Mouse (Mus musculus) liver, postnatal 0 days (tissue): Measurements from ENCODE around the gene Lce1f. TPM values are rescaled to one million over a fixed set of nuclear protein-coding genes. Genes with fewer than 3 reads are reported as not detected.

Experiments used
- ATAC-seq: fragments of 200-750 bp; cut with Nextera tagmentation; 2 replicates; pipeline ENCODE4 v1.8.0; 2017; ENCODE audit warnings: mild to moderate bottlenecking, moderate library complexity
- DNase-seq: peaks from one replicate; pipeline ENCODE4 v3.0.0-alpha.2; 2016
- H3K27ac ChIP-seq: fragments of 300-500 bp; sonication (generic); 2 replicates; pipeline ENCODE4 v1.5.1; 2014; ENCODE audit warnings: antibody characterized with exemption, moderate library complexity, mild to moderate bottlenecking, low read depth
- H3K27me3 ChIP-seq: fragments of 300-500 bp; sonication (generic); 2 replicates; pipeline ENCODE4 v1.6.1; 2014; ENCODE audit warnings: low read length, control low read depth, mixed read lengths; ENCODE audit not compliant: insufficient read depth
- H3K36me3 ChIP-seq: fragments of 300-500 bp; sonication (generic); replicated peaks from 2 replicates; pipeline ENCODE4 v1.6.1; 2014; ENCODE audit warnings: mild to moderate bottlenecking, control low read depth, low read length, moderate library complexity, mixed read lengths; ENCODE audit not compliant: insufficient read depth
- H3K4me1 ChIP-seq: fragments of 300-500 bp; sonication (generic); 2 replicates; pipeline ENCODE4 v1.6.1; 2014; ENCODE audit warnings: antibody characterized with exemption, mild to moderate bottlenecking, control low read depth; ENCODE audit not compliant: insufficient read depth
- H3K4me2 ChIP-seq: fragments of 300-500 bp; sonication (generic); 2 replicates; pipeline ENCODE4 v1.6.1; 2014; ENCODE audit warnings: low read depth, mild to moderate bottlenecking, low read length, moderate library complexity, mixed read lengths
- H3K4me3 ChIP-seq: fragments of 300-500 bp; sonication (generic); 2 replicates; pipeline ENCODE4 v1.5.1; 2014; ENCODE audit warnings: low read depth, low read length
- H3K9ac ChIP-seq: fragments of 300-500 bp; sonication (generic); replicated peaks from 2 replicates; pipeline ENCODE4 v1.6.1; 2014; ENCODE audit warnings: mild to moderate bottlenecking, moderate library complexity
- H3K9me3 ChIP-seq: fragments of 300-500 bp; sonication (generic); 2 replicates; pipeline ENCODE4 v1.6.1; 2016; ENCODE audit warnings: mild to moderate bottlenecking, control low read depth, low read length, mixed read lengths
- CTCF ChIP-seq: sonication (generic); IDR thresholded peaks from 2 replicates; pipeline ENCODE4 v1.5.1; 2016; ENCODE audit warnings: antibody characterized with exemption, low read depth
- EP300 ChIP-seq: IDR thresholded peaks from 2 replicates; pipeline ENCODE4 v1.6.1; 2016; ENCODE audit warnings: antibody characterized with exemption, low read depth, mild to moderate bottlenecking
- WGBS: fragments of 180-500 bp; shearing (Covaris S2); extraction: QIAGEN DNeasy Blood & Tissue Kit; methylation state at CpG from one replicate; pipeline ENCODE4 v1.1.7; 2014; ENCODE audit not compliant: insufficient replicate concordance; 5-methylcytosine and 5-hydroxymethylcytosine counted together
- polyA plus RNA-seq: library from polyadenylated mRNA; unstranded; fragments of >200 nt; fragmentation: Nextera tagmentation; extraction: Ambion mirVana; gene quantifications from 2 replicates; pipeline ENCODE4 v1.2.1, GENCODE M21; 2015

Gene Lce1f
- polyA plus RNA-seq: not detected in 2 replicates

DNA sequence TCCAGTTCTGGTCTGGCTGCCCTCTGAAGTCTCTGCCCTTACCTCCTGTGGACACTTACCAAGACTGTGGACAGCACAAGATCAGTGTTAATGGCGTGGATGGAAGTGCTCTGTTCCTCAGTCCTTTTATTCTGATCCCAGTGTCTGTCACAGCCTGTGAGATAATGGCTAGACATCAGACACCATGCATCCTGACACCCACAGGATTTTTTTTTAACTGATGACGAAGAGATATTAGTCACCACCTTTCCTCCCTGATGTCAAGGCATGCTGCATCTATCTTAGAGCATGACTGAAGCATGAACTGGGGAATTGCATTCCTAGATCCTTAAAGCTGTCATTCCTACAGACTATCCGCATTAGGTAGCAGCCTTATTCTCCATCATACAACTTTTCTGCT is at the start of gene Lce1f:
Gene Lce1f, minus strand, starts transcription at position 101 of the 400 bp plus-strand sequence.
- Histone ChIP-seq H3K36me3 (no peaks in the 10 kb centered on the region), H3K9ac (no peak within 1 kb of the TSS), H3K9me3 (no peaks in the 10 kb centered on the region), H3K4me2 (no peak within 1 kb of the TSS), H3K27me3 (no peaks in the 10 kb centered on the region), H3K4me1 (no peaks in the 10 kb centered on the region), H3K4me3 (no peak within 1 kb of the TSS), H3K27ac (no peak within 1 kb of the TSS)
- ATAC-seq: no peak
- TF ChIP-seq EP300 (no peak), CTCF (no peak)
- 60% methylated on average over 3 of the region's 3 CpGs for WGBS
- no peak for DNase-seq

DNA sequence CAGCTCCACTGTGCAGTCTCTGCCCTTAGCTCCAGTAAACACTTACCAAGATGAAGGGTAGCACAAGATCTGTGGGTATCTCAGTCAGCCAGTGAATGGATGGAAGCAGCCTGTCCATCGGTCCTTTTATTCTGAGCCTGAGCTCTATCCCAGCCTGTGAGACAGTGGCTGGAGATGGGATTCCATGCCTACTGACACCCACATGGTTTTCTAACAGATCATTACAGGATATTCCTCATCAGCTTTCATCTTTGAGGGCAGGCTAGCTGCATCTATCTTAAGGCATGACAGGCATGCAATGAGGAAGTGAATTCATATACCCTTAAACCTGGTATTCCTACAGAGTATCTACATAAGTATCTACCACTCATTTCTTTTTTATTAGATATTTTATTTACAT is 44.8 kb upstream of the Lce1f start, which contains the start of gene Lce1h:
Gene Lce1h, minus strand, starts transcription at position 101 of the 400 bp plus-strand sequence.
- Histone ChIP-seq H3K4me1 (no peaks in the 10 kb centered on the region), H3K27ac (no peak within 1 kb of the TSS), H3K9ac (no peak within 1 kb of the TSS), H3K4me3 (no peak within 1 kb of the TSS), H3K9me3 (no peaks in the 10 kb centered on the region), H3K4me2 (no peak within 1 kb of the TSS), H3K27me3 (no peaks in the 10 kb centered on the region), H3K36me3 (no peaks in the 10 kb centered on the region)
- TF ChIP-seq CTCF (no peak), EP300 (no peak)
- DNase-seq: no peak
- ATAC-seq: no peak
- WGBS: 75% methylated on average over 1 of the region's 1 CpGs

DNA sequence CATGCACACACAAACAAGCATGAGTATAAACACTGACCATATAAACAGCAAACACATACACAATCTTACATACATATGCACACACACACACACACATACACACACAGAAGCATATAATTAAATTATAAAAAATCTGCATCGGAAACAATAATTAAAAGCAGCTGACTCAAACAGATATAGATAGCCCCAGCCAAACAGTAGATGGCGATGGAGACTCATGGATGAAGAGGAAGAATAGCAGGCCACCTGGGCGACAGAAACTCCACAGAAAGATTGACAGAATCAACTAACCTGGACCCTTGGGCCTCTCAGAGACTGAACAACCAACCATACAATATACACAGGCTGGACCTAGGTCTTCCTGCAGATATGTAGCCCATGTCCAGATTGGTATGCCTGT is 33.0 kb upstream of the Lce1f start:
- WGBS: 34% methylated on average over 3 of the region's 3 CpGs
- TF ChIP-seq CTCF: no peak
- no peak for TF ChIP-seq EP300
- ATAC-seq: no peak
- H3K36me3 ChIP-seq: no peaks in the 10 kb centered on the region
- H3K9ac ChIP-seq: no peak overlapping the region
- no peak overlapping the region for H3K4me3 ChIP-seq
- H3K9me3 ChIP-seq: no peaks in the 10 kb centered on the region
- no peak overlapping the region for H3K27ac ChIP-seq
- H3K27me3 ChIP-seq: no peaks in the 10 kb centered on the region
- H3K4me1 ChIP-seq: no peaks in the 10 kb centered on the region
- DNase-seq: no peak
- no peak overlapping the region for H3K4me2 ChIP-seq

- 81% methylated on average over 1 of the region's 1 CpGs for WGBS
- H3K4me3 ChIP-seq: no peak within 1 kb of the TSS
- no peaks in the 10 kb centered on the region for H3K36me3 ChIP-seq
- no peaks in the 10 kb centered on the region for H3K9me3 ChIP-seq
- ATAC-seq: no peak
- H3K4me1 ChIP-seq: no peaks in the 10 kb centered on the region
- H3K9ac ChIP-seq: no peak within 1 kb of the TSS
- H3K27me3 ChIP-seq: no peaks in the 10 kb centered on the region
- no peak for TF ChIP-seq EP300
- TF ChIP-seq CTCF: no peak
- H3K4me2 ChIP-seq: no peak within 1 kb of the TSS
- no peak within 1 kb of the TSS for H3K27ac ChIP-seq
- DNase-seq: no peak
These were observed 32.1 kb upstream of the Lce1f start, which contains the start of gene Lce1g for GRCm38 (mm10) chr3:92752238-92752637. Gene Lce1g, minus strand, starts transcription at chr3:92752338.

DNA sequence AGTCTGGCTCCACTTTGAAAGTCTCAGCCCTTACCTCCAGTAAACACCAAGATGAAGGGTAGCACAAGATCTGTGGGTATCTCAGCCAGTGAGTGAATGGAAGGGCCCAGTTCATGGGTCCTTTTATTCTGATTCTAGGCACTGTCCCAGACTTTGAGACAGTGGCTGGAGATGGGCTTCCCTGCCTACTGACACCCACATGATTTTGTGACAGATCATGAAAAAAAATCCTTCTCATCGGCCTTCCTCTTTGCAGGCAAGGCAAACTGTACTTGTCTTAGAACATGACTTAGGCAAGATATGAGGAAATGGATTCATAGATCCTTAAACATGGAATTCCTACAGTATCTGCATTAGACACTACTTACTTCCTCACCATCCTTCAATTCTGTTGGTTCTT is 18.8 kb upstream of the Lce1f start, which contains the start of gene Gm38119:
Gene Gm38119, minus strand, starts transcription at position 101 of the 400 bp plus-strand sequence.
- DNase-seq (no peak), ATAC-seq (no peak)
- Histone ChIP-seq H3K4me1 (no peaks in the 10 kb centered on the region), H3K36me3 (no peaks in the 10 kb centered on the region), H3K27ac (no peak within 1 kb of the TSS), H3K4me2 (no peak within 1 kb of the TSS), H3K9ac (no peak within 1 kb of the TSS), H3K4me3 (no peak within 1 kb of the TSS), H3K9me3 (no peaks in the 10 kb centered on the region), H3K27me3 (no peaks in the 10 kb centered on the region)
- TF ChIP-seq CTCF (no peak), EP300 (no peak)
- WGBS: 33% methylated on average over 1 of the region's 1 CpGs

- Histone ChIP-seq H3K9ac (no peak overlapping the region), H3K4me1 (no peaks in the 10 kb centered on the region), H3K4me3 (no peak overlapping the region), H3K4me2 (no peak overlapping the region), H3K9me3 (no peaks in the 10 kb centered on the region), H3K27me3 (no peaks in the 10 kb centered on the region), H3K36me3 (no peaks in the 10 kb centered on the region), H3K27ac (no peak overlapping the region)
- 80% methylated on average over 5 of the region's 5 CpGs for WGBS
- DNase-seq (no peak), ATAC-seq (no peak)
- TF ChIP-seq EP300 (no peak), CTCF (no peak)
These were observed 2.5 kb upstream of the Lce1f start for GRCm38 (mm10) chr3:92722631-92723030.

- DNase-seq (no peak), ATAC-seq (no peak)
- H3K27ac ChIP-seq: no peak overlapping the region
- H3K9me3 ChIP-seq: no peaks in the 10 kb centered on the region
- TF ChIP-seq CTCF (0 out of 2 replicates have a peak, but pooled peaks have one; percentile 10), EP300 (no peak)
- no peak overlapping the region for H3K4me2 ChIP-seq
- H3K4me1 ChIP-seq: no peaks in the 10 kb centered on the region
- H3K9ac ChIP-seq: no peak overlapping the region
- no peaks in the 10 kb centered on the region for H3K27me3 ChIP-seq
- H3K4me3 ChIP-seq: no peak overlapping the region
- H3K36me3 ChIP-seq: no peaks in the 10 kb centered on the region
These were observed 5.0 kb downstream of the Lce1f start for GRCm38 (mm10) chr3:92715122-92715521.
